Mouse (Mus musculus): ENCODE measurements around the gene Tiam2. TPM values are rescaled to one million over a fixed set of nuclear protein-coding genes. Genes with fewer than 3 reads are reported as not detected.

Tiam2 gene
- total RNA-seq (2023) = 10 to 100 TPM; 51.7 to 54.9 TPM

DNA sequence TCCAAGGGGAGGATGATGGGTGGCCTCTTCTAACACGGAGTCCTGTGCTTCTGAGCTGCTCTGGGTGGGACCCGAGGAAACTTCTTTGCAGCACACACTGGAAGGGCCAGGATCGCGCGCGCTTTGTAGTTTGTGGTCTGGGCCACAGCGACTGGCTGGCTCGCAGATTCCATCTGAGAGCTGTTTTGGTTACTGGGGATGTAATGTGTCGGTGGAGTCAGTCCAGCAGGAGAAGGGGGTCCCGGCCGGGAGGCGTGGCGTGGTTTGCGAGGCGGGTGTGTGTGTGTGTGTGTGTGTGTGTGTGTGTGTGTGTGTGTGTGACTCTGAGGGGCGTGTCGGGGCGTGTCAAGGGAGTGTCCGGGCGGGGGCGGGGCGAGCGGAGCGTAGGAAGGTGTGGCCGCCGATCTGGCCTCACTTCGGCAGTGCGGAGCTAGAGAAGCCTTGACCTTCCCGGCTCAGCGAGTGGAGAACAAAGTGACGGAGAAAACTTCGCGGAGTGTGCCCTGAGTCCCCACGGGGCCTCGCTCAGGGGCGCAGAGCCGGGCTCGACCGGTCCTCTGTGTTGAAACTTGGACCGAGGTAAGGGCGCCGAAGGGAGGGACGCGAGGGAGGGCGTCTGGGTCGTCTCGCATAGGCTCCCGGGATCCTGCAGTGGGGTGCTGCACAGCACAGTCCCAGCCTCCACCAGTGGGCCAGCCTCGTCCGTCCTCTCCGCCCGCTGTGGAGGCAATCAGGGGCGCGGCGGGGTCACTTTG, at the start of gene Tiam2:
Tiam2 (plus strand) TSS at position 426 of the 755 bp plus-strand sequence.

DNA sequence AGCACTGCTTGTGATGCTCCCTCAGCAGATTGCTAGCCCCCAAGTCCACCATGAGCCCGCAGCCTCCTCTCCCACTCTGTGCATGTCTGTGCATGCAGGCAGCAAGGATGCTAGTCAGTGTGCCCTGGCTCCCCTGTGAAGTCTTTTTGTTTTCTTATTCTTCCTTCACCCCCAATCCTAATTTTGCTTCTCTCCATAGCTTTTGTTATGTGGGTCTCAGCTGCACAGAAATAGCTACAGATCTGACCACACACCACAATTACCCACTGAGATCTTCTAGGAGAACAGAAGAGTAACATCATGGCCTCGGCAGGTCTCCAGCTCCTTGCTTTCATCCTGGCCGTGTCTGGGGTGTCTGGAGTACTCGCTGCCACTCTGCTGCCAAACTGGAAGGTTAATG, 205.9 kb downstream of the Tiam2 start, which contains the start of gene Cldn20:
Cldn20 (plus strand) TSS at position 301 of the 400 bp plus-strand sequence.

DNA sequence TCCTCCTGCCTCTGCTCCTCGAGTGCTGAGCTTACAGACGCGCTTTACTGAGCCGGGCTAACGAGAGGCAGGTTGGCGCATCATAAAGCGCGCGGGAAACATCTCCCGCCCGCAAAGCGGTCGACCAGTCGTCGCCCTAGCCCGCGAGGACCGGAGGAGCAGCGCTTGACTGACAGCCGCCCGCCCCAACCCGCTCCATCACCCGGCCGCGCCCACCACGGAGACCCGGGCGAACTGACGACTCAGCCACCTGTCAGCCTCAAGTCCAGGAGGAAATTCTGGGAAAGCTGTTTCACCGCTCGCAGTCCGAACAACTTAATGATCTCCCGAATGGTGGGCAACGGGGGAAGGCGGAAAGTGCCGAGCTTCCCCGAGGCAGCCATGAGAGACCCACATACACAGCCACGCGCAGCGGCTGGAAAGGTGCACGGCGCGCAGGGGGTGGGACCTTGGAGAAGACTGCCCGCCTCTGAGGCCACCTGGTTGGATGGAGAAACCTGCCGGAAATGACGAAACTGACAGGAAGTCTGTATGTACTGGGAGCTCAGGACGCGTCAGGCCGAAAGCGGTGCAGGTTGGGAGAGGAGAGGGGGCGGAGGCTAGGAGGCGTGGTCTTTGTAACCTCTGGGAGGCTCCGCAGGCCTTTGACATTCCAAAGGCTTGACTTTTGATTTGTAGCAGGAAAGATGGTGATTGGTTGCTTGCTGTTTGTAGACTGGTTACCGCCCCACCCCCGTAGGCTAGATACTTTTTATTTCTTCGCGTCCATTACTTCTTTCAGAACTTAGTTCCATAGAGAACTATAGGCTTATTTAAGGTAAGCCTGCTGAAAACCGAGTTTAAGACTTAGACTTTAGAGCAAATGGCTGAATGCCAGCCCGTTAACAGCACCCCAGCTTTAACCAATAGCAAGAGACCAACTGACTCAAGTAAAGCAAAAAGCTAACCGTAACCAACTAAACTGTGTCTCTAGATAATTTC, 231.2 kb downstream of the Tiam2 start, which contains the start of gene Tfb1m:
Tfb1m (minus strand) TSS at position 451 of the 981 bp plus-strand sequence.

Other genes starting within 250 kb of the Tiam2 start
- gene Scaf8, start 211.6 kb upstream of the Tiam2 start, total RNA-seq (2023) = 10 to 100 TPM; 64.3 to 70.7 TPM
- 1 to 10 TPM; 4.1 to 5.9 TPM for gene Cldn20, start 206.0 kb downstream of the Tiam2 start, total RNA-seq (2023)
- gene Tfb1m, start 231.2 kb downstream of the Tiam2 start, total RNA-seq (2023) = 1 to 10 TPM; 4.6 to 4.8 TPM

Data from monocyte, adult 59 days (primary cell).